Mouse (Mus musculus): ENCODE results near the gene Kifc5b. TPM values are rescaled to one million over a fixed set of nuclear protein-coding genes. Genes with fewer than 3 reads are reported as not detected.
"Not testable (repeated sequence)": the region's sequence is repeated elsewhere in the genome, so short reads cannot be mapped to it uniquely, and the experiment has no call there.

Kifc5b gene
- total RNA-seq, 2 experiments from 2014 or later: 2.8 to 3.3 TPM

DNA sequence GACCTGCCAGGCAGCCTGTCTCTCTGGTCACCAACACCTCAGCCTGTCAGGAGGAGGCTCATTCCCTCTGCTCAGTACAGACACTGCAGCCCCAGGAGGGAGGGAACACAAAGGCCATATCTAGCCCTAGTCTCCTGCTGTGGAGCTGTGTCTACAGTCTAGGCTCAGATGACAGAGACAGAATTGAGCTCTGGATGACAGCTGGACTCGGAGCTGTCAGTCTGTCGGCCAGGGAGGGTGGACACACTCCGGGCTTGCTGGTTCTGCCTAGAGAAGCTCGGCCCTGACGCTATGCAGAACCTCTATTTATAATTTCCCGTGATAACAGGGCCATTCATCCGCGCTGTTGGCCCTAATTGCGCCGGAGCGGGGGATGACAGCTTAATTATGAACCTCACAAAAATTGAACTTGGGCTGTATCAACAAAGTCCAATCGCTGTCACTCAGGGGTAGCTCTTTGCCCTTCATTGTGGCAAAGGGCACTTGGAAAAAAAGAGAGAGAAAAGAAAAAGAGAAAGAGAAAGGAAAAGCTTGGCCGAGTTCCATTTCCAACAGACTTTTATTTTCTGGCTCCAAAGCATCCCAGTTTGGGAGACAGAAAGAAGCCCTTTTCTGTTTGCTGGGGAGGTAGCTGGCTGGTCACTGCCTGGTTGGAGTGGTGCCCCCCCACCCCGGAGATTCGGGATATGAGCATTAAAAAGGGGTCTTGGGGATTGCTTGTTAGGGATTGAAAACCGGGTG, 24.1 kb upstream of the Kifc5b start:
- DNase-seq (ENCODE audit: low spot score in 2 of 2): no peak
- TF ChIP-seq CTCF (conservative IDR thresholded peaks at IDR 0.05): no peak
- Histone ChIP-seq H3K4me3 (peak overlapping the region; percentile 30; the same call in 1 of the 2 replicates), H3K27ac (peak overlapping the region; percentile 89)

DNA sequence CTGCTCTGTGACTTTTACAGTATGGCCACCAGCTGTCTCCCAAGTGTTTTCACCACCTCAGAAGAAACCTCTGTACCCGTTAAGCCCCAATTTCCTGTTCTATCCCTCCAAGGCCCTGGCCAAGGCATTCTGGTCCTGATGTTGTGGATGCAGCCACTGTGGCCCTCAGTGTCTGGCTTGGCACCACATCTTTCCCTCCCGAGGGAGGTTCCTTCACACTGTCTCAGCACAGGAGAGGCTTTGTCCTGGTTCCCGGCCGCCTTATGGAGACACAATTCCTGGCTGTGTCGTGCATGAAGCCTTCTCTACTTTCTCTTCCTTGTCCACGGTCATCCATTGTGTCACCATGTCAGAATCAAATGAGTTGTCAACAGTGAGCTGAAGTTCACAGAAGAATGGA, 23.4 kb upstream of the Kifc5b start:
- Histone ChIP-seq H3K4me3 (no peak overlapping the region), H3K27ac (peak overlapping the region; percentile 89)
- DNase-seq (ENCODE audit: low spot score in 2 of 2): no peak
- no peak for TF ChIP-seq CTCF (conservative IDR thresholded peaks at IDR 0.05)

DNA sequence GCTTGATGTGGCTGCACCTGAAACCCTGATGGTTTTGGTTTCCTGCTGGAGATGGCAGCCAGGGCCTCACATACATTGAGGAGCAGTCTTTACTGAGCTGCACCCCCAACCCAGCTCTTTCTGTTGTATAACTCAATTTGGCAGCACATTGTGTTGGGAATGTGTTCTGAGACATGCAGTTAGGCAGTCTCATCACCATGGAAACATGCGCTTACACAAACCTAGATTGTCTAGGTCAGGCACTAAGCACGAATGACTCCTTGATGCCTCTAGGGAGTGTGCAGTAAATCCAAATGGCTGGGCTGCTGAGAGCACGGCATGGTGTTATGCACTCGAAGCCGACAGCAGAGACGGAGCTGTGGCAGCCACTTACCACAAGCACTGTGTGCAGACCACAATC, 22.5 kb upstream of the Kifc5b start:
- no peak for TF ChIP-seq CTCF (conservative IDR thresholded peaks at IDR 0.05)
- peak overlapping the region; percentile 89 for H3K27ac ChIP-seq
- no peak overlapping the region for H3K4me3 ChIP-seq
- peak; percentile 50 to 80 for DNase-seq (ENCODE audit: low spot score in 2 of 2)

GRCm38 (mm10) chr17:26895578-26895977, 21.3 kb upstream of the Kifc5b start:
- Histone ChIP-seq H3K27ac (no peak overlapping the region), H3K4me3 (no peak overlapping the region)
- peak; percentile 90 for TF ChIP-seq CTCF (conservative IDR thresholded peaks at IDR 0.05)
- DNase-seq (ENCODE audit: low spot score in 2 of 2): peak in 1 of 2 experiments; percentile 69

- H3K27ac ChIP-seq: no peak overlapping the region
- no peak for DNase-seq (ENCODE audit: low spot score in 2 of 2)
- no peak for TF ChIP-seq CTCF (conservative IDR thresholded peaks at IDR 0.05)
- H3K4me3 ChIP-seq: no peak overlapping the region
Measured at GRCm38 (mm10) chr17:26900916-26901315, 16.0 kb upstream of the Kifc5b start.

- Histone ChIP-seq H3K4me3 (no peak overlapping the region), H3K27ac (no peak overlapping the region)
- peak; percentile 43 for TF ChIP-seq CTCF (conservative IDR thresholded peaks at IDR 0.05)
- no peak for DNase-seq (ENCODE audit: low spot score in 2 of 2)
Measured at GRCm38 (mm10) chr17:26904320-26904719, 12.6 kb upstream of the Kifc5b start.

GRCm38 (mm10) chr17:26907506-26907905, 9.4 kb upstream of the Kifc5b start:
- not testable (repeated sequence) for DNase-seq (ENCODE audit: low spot score in 2 of 2); H3K27ac ChIP-seq; H3K4me3 ChIP-seq

DNA sequence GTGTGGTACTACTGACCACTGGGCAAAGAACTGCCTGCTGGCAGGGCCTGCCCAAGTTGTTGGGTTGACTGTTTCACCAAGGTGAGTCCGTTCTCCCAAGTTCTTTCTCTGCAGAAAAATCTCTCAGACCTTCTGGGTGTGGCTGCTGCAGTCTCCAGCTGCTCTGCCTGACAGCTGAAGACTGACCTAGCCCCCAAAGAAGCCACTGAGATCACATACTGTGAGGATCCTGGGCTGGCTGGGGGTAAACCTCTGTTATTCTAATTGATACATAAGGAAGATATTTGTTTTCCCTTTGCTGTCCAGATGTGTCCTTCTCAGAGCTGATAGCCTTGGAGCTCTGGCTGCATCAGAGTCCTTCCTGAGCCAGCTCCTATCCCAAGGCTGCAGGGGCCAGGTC, 1.6 kb upstream of the Kifc5b start:
- no peak for DNase-seq (ENCODE audit: low spot score in 2 of 2)
- Histone ChIP-seq H3K4me3 (no peak overlapping the region), H3K27ac (no peak overlapping the region)
- TF ChIP-seq CTCF (conservative IDR thresholded peaks at IDR 0.05): no peak

DNA sequence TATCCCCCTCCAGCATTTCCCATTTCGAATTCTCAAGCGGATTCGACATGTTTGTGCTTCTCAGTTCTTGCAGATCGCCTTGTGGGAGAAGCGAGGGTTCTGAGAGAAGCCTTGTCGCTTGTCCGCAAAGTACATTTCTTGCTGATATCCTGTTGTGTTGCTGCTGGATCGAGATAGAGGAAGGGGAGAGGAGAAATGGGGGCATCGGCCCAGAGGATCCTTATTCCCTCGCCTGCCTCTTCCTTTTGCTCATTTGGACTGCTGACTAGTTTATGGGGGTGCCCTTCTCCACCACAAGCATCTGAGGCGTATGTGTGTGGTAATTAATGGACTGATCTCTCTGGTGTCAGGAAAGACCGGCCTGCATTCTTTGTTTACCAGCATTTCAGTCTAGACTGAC, 669 bp downstream of the Kifc5b start:
- H3K4me3 ChIP-seq: peak overlapping the region; percentile 74; the same call in 1 of the 2 replicates
- not testable (repeated sequence) for H3K27ac ChIP-seq; DNase-seq (ENCODE audit: low spot score in 2 of 2)

GRCm38 (mm10) chr17:26918343-26918742, 1.5 kb downstream of the Kifc5b start:
- no peak for TF ChIP-seq CTCF (conservative IDR thresholded peaks at IDR 0.05)
- H3K4me3 ChIP-seq: no peak overlapping the region

GRCm38 (mm10) chr17:26919516-26919915, 2.6 kb downstream of the Kifc5b start:
- not testable (repeated sequence) for H3K4me3 ChIP-seq; DNase-seq (ENCODE audit: low spot score in 2 of 2); H3K27ac ChIP-seq

More at GRCm38 (mm10) chr17:26918343-26918742, 1.5 kb downstream of the Kifc5b start:
- DNase-seq (ENCODE audit: low spot score in 2 of 2): no peak
- no peak overlapping the region for H3K27ac ChIP-seq

GRCm38 (mm10) chr17:26922368-26922767, 5.5 kb downstream of the Kifc5b start:
- H3K27ac ChIP-seq; DNase-seq (ENCODE audit: low spot score in 2 of 2); H3K4me3 ChIP-seq: not testable (repeated sequence)

DNA sequence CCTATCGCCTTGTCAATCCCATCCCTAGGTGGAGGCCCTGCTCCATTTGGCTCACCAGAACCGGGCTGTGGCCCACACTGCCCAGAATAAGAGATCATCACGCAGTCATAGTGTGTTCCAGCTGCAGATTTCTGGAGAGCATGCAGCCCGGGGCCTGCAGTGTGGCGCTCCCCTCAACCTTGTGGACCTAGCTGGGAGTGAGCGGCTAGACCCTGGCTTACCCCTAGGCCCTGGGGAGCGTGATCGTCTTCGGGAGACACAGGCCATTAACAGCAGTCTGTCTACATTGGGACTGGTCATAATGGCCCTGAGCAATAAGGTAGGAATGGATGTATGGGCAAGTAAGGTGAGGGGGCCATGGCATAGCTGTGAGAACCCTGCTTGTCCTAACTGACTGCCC, 8.5 kb downstream of the Kifc5b start:
- H3K27ac ChIP-seq; H3K4me3 ChIP-seq; DNase-seq (ENCODE audit: low spot score in 2 of 2): not testable (repeated sequence)

DNA sequence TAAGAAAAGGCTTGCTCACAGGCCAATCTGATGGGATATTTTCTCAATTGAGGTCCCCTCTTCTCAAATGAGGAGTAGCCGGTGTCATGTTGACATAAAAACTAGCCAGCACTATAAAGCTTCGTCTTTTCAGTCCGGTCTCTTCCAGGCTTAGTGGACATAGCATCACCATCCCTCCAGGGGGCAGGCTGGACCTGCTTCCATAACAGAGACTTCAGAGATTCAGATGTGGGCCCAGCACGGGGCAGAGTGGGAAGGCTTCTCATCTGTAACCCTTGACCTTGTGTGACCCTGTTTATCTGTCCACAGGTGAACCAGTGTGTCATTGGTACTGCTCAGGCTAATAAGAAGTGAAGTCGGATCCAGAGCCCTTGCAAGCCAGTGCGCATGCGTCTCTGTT, 14.9 kb downstream of the Kifc5b start:
- peak; percentile 68 for TF ChIP-seq CTCF (conservative IDR thresholded peaks at IDR 0.05)

More for the DNA sequence above, 14.9 kb downstream of the Kifc5b start:
- H3K4me3 ChIP-seq; H3K27ac ChIP-seq; DNase-seq (ENCODE audit: low spot score in 2 of 2): not testable (repeated sequence)
